Mouse (Mus musculus): ENCODE results near the gene Stoml1. TPM values are rescaled to one million over a fixed set of nuclear protein-coding genes. Genes with fewer than 3 reads are reported as not detected.

Stoml1 gene
- polyA plus RNA-seq (2014; fragmentation: Nextera tagmentation; extraction: Ambion mirVana): 20.1 and 22.2 TPM in 2 replicates

DNA sequence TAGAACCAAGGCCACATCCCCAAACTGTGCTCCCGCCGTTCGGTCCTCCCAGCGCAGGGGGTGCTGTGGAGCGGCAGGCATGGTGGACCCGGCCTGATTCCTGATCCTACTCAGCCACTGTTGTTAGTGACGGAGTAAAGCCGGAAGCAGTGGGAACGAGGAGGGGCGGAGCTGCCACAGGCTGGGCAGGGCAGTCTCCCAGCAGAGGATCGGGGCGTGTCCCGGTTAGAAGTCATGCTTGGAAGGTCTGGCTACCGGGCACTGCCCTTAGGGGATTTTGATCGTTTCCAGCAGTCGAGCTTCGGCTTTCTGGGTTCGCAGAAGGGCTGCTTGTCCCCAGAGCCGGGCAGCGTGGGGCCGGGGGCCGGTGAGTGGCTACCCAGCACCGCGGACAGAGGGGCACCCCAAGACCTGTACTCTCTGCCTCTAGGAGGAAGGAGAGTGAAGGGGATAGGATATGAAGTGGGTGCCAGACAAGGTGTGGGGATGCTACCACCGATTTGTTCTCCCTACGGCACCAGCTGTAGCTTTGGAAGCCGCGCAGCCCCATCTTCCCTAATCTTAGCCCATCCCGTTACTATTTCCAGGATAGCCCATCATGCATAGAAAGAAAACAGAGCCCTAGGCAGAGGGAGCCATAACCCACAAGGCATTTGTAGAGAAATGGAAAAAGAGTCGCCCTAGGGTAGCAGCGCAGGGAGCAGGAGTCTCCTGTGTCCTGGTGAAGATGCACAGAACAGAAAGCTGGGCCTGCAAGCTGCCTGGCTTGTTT is at the start of gene Stoml1:
Gene Stoml1 (plus strand): TSS at position 132 of the 772 bp plus-strand sequence.
- peak; percentile 97 for ATAC-seq (replicated peaks; ENCODE audit: insufficient number of reproducible peaks, low FRiP score, low TSS enrichment, low read depth)
- H3K4me1 ChIP-seq (ENCODE audit: control insufficient read depth, insufficient read depth, low read length): no peaks in the 10 kb centered on the region; the same call in 1 of the 2 replicates
- WGBS: 2% methylated on average over 31 of the region's 31 CpGs
- no peaks in the 10 kb centered on the region for H3K27me3 ChIP-seq (ENCODE audit: control insufficient read depth, insufficient read depth, low read length)
- no peaks in the 10 kb centered on the region for H3K9me3 ChIP-seq (replicated peaks; ENCODE audit: control insufficient read depth, low read length)
- H3K36me3 ChIP-seq (replicated peaks; ENCODE audit: control insufficient read depth, insufficient read depth, low read depth, low read length): no peaks in the 10 kb centered on the region; the same call in 1 of the 2 replicates
- peak within 1 kb of the TSS; percentile 74 for H3K4me3 ChIP-seq (ENCODE audit: low read depth, low read length)
- H3K27ac ChIP-seq (replicated peaks; ENCODE audit: low read depth, low read length): peak within 1 kb of the TSS; percentile 47; the same call in 1 of the 2 replicates
- H3K4me2 ChIP-seq (ENCODE audit: low read depth, low read length): peak within 1 kb of the TSS; percentile 67
- DNase-seq (ENCODE audit: low spot score): peak; percentile 96
- H3K9ac ChIP-seq (replicated peaks; ENCODE audit: low read length): peak within 1 kb of the TSS; percentile 73

DNA sequence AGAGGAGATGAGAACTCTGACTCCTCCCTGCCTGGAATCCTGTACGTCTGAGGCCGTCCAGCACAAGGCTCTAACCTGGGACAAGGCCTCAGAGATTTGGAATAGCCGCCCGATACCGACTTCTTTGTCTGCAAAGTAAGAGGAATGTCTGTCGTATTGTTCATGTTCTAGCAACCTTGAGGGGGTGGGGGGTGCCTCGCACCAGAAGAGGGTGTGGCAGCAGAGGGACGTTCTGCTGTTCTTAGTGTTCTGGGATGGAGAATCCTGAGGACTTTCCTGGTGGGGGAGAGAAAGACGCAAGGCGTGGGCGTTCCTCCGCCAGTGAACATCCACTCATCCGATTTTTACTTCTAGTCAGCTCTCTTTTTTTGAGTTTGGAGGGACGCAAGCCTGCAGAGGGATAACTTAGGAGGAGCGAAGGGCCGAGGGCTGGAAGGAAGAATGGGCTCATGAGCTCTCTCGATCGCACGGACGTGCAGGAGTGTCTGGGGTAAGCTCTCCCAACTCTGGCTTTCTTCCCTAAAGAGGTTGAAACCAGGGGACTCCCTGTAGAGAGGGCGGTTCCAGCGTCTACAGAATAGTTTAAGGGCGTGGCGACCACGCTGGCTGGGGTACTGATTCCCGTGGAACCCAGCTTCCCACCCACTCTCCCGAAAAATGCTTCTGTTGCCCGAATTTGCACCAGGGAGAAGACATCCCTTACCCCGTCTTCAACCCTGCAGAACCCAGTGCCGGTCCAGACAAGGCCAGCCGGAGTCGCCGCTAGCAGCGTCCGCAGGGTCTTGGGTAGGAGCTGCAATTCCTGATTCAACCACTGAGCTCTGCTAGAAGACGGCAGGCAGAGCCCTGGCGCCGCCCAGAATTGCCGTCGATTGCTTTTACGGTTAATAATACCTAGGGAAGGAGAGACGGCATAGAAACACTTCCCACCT is 49.2 kb upstream of the Stoml1 start, which contains the start of the genes Islr and Islr2:
Gene Islr (minus strand): TSS at position 791 of the 932 bp plus-strand sequence.
Gene Islr2 (minus strand): TSS at position 804 of the 932 bp plus-strand sequence.
- ATAC-seq (replicated peaks; ENCODE audit: insufficient number of reproducible peaks, low FRiP score, low TSS enrichment, low read depth) (peak; percentile 53; the same call in 1 of the 2 replicates), DNase-seq (ENCODE audit: low spot score) (peak; percentile 90)
- Histone ChIP-seq H3K4me2 (ENCODE audit: low read depth, low read length) (peak within 1 kb of the TSS; percentile 42), H3K27ac (replicated peaks; ENCODE audit: low read depth, low read length) (no peak within 1 kb of the TSS), H3K4me3 (ENCODE audit: low read depth, low read length) (peak within 1 kb of the TSS; percentile 23), H3K9me3 (replicated peaks; ENCODE audit: control insufficient read depth, low read length) (no peaks in the 10 kb centered on the region), H3K27me3 (ENCODE audit: control insufficient read depth, insufficient read depth, low read length) (peaks cover 52% of the 10 kb centered on the region), H3K4me1 (ENCODE audit: control insufficient read depth, insufficient read depth, low read length) (peaks cover 12% of the 10 kb centered on the region), H3K9ac (replicated peaks; ENCODE audit: low read length) (peak within 1 kb of the TSS; percentile 41), H3K36me3 (replicated peaks; ENCODE audit: control insufficient read depth, insufficient read depth, low read depth, low read length) (no peaks in the 10 kb centered on the region)
- WGBS: 2% methylated on average over 42 of the region's 42 CpGs

DNA sequence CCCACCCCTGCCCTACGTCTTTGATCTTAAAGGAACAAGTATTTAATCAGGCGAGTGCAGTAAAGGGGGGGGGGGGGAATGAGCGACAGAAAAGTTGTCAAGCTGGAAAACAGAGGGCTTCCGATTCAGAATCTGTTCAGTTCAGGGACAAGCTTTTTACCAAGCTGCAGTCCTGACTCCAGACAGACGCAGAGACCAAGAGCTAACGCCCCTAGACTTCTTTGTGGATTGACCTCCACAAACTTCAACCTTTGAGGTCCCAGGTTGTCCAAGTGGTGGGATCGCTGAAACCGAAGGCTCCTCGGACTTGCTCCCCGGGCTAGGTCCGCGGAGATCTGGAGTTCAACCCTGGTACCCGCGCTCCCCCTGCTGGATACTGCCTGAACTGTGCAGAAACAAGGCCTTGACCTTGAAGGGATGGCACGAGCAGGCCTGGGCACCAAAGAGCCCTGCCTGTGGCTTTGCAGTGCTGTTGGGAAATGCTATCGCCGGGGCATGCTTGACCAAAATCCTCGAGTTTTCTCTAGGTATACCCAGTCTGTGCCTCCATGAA is 48.4 kb upstream of the Stoml1 start:
- ATAC-seq (replicated peaks; ENCODE audit: insufficient number of reproducible peaks, low FRiP score, low TSS enrichment, low read depth) (peak; percentile 25; the same call in 1 of the 2 replicates), DNase-seq (ENCODE audit: low spot score) (peak; percentile 93)
- WGBS: 5% methylated on average over 18 of the region's 18 CpGs
- peak overlapping the region; percentile 23 for H3K4me3 ChIP-seq (ENCODE audit: low read depth, low read length)
- no peak overlapping the region for H3K9ac ChIP-seq (replicated peaks; ENCODE audit: low read length)
- peaks cover 8% of the 10 kb centered on the region for H3K4me1 ChIP-seq (ENCODE audit: control insufficient read depth, insufficient read depth, low read length)
- no peak overlapping the region for H3K27ac ChIP-seq (replicated peaks; ENCODE audit: low read depth, low read length)
- no peaks in the 10 kb centered on the region for H3K36me3 ChIP-seq (replicated peaks; ENCODE audit: control insufficient read depth, insufficient read depth, low read depth, low read length)
- peak overlapping the region; percentile 42 for H3K4me2 ChIP-seq (ENCODE audit: low read depth, low read length)
- no peaks in the 10 kb centered on the region for H3K9me3 ChIP-seq (replicated peaks; ENCODE audit: control insufficient read depth, low read length)
- peaks cover 44% of the 10 kb centered on the region for H3K27me3 ChIP-seq (ENCODE audit: control insufficient read depth, insufficient read depth, low read length)

DNA sequence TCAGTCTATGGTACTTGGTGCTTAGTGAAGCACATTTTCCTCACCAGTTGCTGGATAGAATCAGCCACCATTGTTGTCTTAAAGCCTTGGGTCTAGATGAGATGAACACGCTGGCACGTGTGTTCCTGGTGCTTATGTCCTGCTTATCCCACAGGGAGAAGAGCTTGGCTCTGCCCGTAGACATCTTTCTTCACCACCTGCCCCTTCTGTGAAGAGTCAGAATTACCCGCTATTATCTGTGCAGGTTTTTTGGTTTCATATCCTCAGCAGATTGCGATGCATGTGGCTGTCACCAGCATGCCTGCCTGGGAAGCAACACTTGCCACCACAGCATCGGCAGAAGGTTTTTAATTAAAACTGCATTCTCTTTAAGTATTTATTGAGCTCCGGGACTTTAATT is 47.0 kb upstream of the Stoml1 start:
- DNase-seq (ENCODE audit: low spot score): no peak

DNA sequence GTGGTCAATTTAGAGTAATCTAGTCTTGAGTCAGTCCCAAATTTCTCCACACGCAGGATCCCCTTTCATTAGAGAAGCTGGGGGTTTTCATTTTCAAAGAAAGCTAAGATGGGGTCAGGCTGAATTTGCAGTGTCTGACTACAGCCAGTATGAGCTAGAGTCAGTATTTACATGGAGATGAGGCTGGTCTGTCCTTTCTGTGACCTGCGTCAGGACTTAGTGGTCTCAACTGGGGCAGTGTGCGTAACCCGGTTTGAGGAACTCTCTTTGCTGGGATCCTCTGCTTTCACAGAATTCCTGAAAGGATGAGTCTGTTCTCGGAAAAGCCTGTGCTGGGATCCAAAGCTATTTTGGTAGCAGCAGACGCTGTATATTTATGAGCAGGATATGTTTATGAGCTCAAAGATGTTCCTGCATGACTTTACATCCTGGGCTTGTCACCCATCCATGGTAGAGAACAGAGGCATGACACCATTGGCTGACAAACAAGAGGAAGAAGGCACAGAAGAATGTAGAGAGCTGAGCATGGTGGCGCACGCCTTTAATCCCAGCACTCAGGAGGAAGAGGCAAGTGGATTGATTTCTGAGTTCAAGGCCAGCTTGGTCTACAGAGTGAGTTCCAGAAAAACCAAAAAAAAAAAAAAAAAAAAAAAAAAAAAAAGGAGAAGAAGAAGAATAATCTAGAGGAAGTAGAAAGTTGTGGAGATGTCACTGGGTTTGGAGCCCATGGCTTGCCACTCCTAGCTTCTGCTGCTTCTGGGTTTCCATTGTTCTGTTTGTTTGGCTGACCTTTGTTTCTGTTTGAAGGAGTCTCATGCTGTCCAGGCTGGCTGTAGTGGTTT is 43.3 kb upstream of the Stoml1 start:
- Histone ChIP-seq H3K36me3 (replicated peaks; ENCODE audit: control insufficient read depth, insufficient read depth, low read depth, low read length) (no peaks in the 10 kb centered on the region), H3K27me3 (ENCODE audit: control insufficient read depth, insufficient read depth, low read length) (no peaks in the 10 kb centered on the region; the same call in 1 of the 2 replicates), H3K4me3 (ENCODE audit: low read depth, low read length) (no peak overlapping the region), H3K9ac (replicated peaks; ENCODE audit: low read length) (no peak overlapping the region), H3K27ac (replicated peaks; ENCODE audit: low read depth, low read length) (no peak overlapping the region), H3K4me2 (ENCODE audit: low read depth, low read length) (no peak overlapping the region), H3K4me1 (ENCODE audit: control insufficient read depth, insufficient read depth, low read length) (no peaks in the 10 kb centered on the region), H3K9me3 (replicated peaks; ENCODE audit: control insufficient read depth, low read length) (no peaks in the 10 kb centered on the region)
- WGBS: 81% methylated on average over 8 of the region's 8 CpGs
- DNase-seq (ENCODE audit: low spot score): no peak
- no peak for ATAC-seq (replicated peaks; ENCODE audit: insufficient number of reproducible peaks, low FRiP score, low TSS enrichment, low read depth)

More for the DNA sequence above, 47.0 kb upstream of the Stoml1 start:
- H3K4me3 ChIP-seq (ENCODE audit: low read depth, low read length): no peak overlapping the region
- no peak overlapping the region for H3K4me2 ChIP-seq (ENCODE audit: low read depth, low read length)
- 82% methylated on average over 7 of the region's 7 CpGs for WGBS
- H3K27me3 ChIP-seq (ENCODE audit: control insufficient read depth, insufficient read depth, low read length): peaks cover 30% of the 10 kb centered on the region
- H3K9me3 ChIP-seq (replicated peaks; ENCODE audit: control insufficient read depth, low read length): no peaks in the 10 kb centered on the region
- H3K36me3 ChIP-seq (replicated peaks; ENCODE audit: control insufficient read depth, insufficient read depth, low read depth, low read length): no peaks in the 10 kb centered on the region
- no peak for ATAC-seq (replicated peaks; ENCODE audit: insufficient number of reproducible peaks, low FRiP score, low TSS enrichment, low read depth)
- H3K27ac ChIP-seq (replicated peaks; ENCODE audit: low read depth, low read length): no peak overlapping the region
- no peak overlapping the region for H3K9ac ChIP-seq (replicated peaks; ENCODE audit: low read length)
- peaks cover 8% of the 10 kb centered on the region for H3K4me1 ChIP-seq (ENCODE audit: control insufficient read depth, insufficient read depth, low read length)

- H3K4me3 ChIP-seq (ENCODE audit: low read depth, low read length): no peak overlapping the region
- no peak overlapping the region for H3K4me2 ChIP-seq (ENCODE audit: low read depth, low read length)
- H3K36me3 ChIP-seq (replicated peaks; ENCODE audit: control insufficient read depth, insufficient read depth, low read depth, low read length): no peaks in the 10 kb centered on the region
- H3K27ac ChIP-seq (replicated peaks; ENCODE audit: low read depth, low read length): no peak overlapping the region
- no peak overlapping the region for H3K9ac ChIP-seq (replicated peaks; ENCODE audit: low read length)
- ATAC-seq (replicated peaks; ENCODE audit: insufficient number of reproducible peaks, low FRiP score, low TSS enrichment, low read depth): no peak
- 86% methylated on average over 2 of the region's 2 CpGs for WGBS
- DNase-seq (ENCODE audit: low spot score): no peak
- H3K27me3 ChIP-seq (ENCODE audit: control insufficient read depth, insufficient read depth, low read length): no peaks in the 10 kb centered on the region
- no peaks in the 10 kb centered on the region for H3K4me1 ChIP-seq (ENCODE audit: control insufficient read depth, insufficient read depth, low read length)
- H3K9me3 ChIP-seq (replicated peaks; ENCODE audit: control insufficient read depth, low read length): no peaks in the 10 kb centered on the region
These were observed 42.7 kb upstream of the Stoml1 start for GRCm38 (mm10) chr9:58210304-58210627.

- no peak for DNase-seq (ENCODE audit: low spot score)
- 70% methylated on average over 5 of the region's 5 CpGs for WGBS
These were observed 39.6 kb upstream of the Stoml1 start for GRCm38 (mm10) chr9:58213377-58213776.

More at GRCm38 (mm10) chr9:58213377-58213776, 39.6 kb upstream of the Stoml1 start:
- no peaks in the 10 kb centered on the region for H3K4me1 ChIP-seq (ENCODE audit: control insufficient read depth, insufficient read depth, low read length)
- no peak overlapping the region for H3K4me2 ChIP-seq (ENCODE audit: low read depth, low read length)
- no peak for ATAC-seq (replicated peaks; ENCODE audit: insufficient number of reproducible peaks, low FRiP score, low TSS enrichment, low read depth)
- no peak overlapping the region for H3K4me3 ChIP-seq (ENCODE audit: low read depth, low read length)
- no peak overlapping the region for H3K9ac ChIP-seq (replicated peaks; ENCODE audit: low read length)
- H3K27me3 ChIP-seq (ENCODE audit: control insufficient read depth, insufficient read depth, low read length): no peaks in the 10 kb centered on the region
- no peaks in the 10 kb centered on the region for H3K9me3 ChIP-seq (replicated peaks; ENCODE audit: control insufficient read depth, low read length)
- no peak overlapping the region for H3K27ac ChIP-seq (replicated peaks; ENCODE audit: low read depth, low read length)
- H3K36me3 ChIP-seq (replicated peaks; ENCODE audit: control insufficient read depth, insufficient read depth, low read depth, low read length): no peaks in the 10 kb centered on the region
